Mouse (Mus musculus): ENCODE measurements around the gene C130050O18Rik.

The C130050O18Rik gene

GRCm38 (mm10) chr5:139464874-139465273 lies 59.8 kb downstream of the C130050O18Rik start:
- DNase-seq, result no peak
